Mouse (Mus musculus) MEL (cell line): ENCODE data around the gene Olfr1055. TPM values are rescaled to one million over a fixed set of nuclear protein-coding genes. Genes with fewer than 3 reads are reported as not detected.
"Not testable (repeated sequence)": the region's sequence is repeated elsewhere in the genome, so short reads cannot be mapped to it uniquely, and the experiment has no call there.

Experiments
- DNase-seq: peaks from one replicate; pipeline ENCODE4 v3.0.0; 2011; ENCODE audit warnings: low read depth, low spot score
- H3K27ac ChIP-seq: 2 replicates; pipeline ENCODE4 v1.5.1; 2012; ENCODE audit warnings: low read depth, mild to moderate bottlenecking, control low read depth, low read length, moderate library complexity; ENCODE audit not compliant: control insufficient read depth
- H3K27me3 ChIP-seq, 2 experiments: fragments of 150-350 bp in 1 of 2; sonication (generic) in 1 of 2; 2 replicates each; pipeline ENCODE4 v1.6.1; 2012; ENCODE audit warnings: low read length in 2 of 2, mild to moderate bottlenecking in 2 of 2, improper control_type of control experiment in 1 of 2, moderate library complexity in 1 of 2; ENCODE audit not compliant: insufficient read depth in 2 of 2, control insufficient read depth in 1 of 2
- H3K36me3 ChIP-seq, 2 experiments: 2 replicates each; pipeline ENCODE4 v1.6.1; 2012 to 2014; ENCODE audit warnings: low read length in 2 of 2, improper control_type of control experiment in 1 of 2, inconsistent platforms in 1 of 2, mild to moderate bottlenecking in 1 of 2; ENCODE audit not compliant: insufficient read depth in 2 of 2, control insufficient read depth in 1 of 2
- H3K4me1 ChIP-seq, 2 experiments: fragments of 150-350 bp in 1 of 2; sonication (generic) in 1 of 2; 2 replicates each; pipeline ENCODE4 v1.6.1; 2012; ENCODE audit warnings: low read length in 2 of 2, improper control_type of control experiment in 1 of 2, mild to moderate bottlenecking in 1 of 2; ENCODE audit not compliant: insufficient read depth in 2 of 2, control insufficient read depth in 1 of 2
- H3K4me3 ChIP-seq, 2 experiments: fragments of 150-350 bp in 1 of 2; sonication (generic) in 1 of 2; 2 replicates each; pipeline ENCODE4 v1.5.1; 2012; ENCODE audit warnings: low read depth in 2 of 2, low read length in 2 of 2, mild to moderate bottlenecking in 2 of 2, moderate library complexity in 2 of 2, control low read depth in 1 of 2, improper control_type of control experiment in 1 of 2; ENCODE audit not compliant: control insufficient read depth in 1 of 2, insufficient read depth in 1 of 2
- H3K79me2 ChIP-seq: 2 replicates; pipeline ENCODE4 v1.6.1; 2012; ENCODE audit warnings: mild to moderate bottlenecking, low read length, moderate library complexity; ENCODE audit not compliant: control insufficient read depth, poor library complexity, insufficient read depth
- H3K9ac ChIP-seq: 2 replicates; pipeline ENCODE4 v1.6.1; 2012; ENCODE audit warnings: low read depth, mild to moderate bottlenecking, control low read depth, low read length, moderate library complexity; ENCODE audit not compliant: control insufficient read depth, poor library complexity, severe bottlenecking
- H3K9me3 ChIP-seq: fragments of 150-350 bp; sonication (generic); replicated peaks from 2 replicates; pipeline ENCODE4 v1.6.1; 2012; ENCODE audit warnings: mild to moderate bottlenecking, low read length, improper control_type of control experiment, moderate library complexity; ENCODE audit not compliant: insufficient read depth
- CHD2 ChIP-seq: IDR thresholded peaks from 2 replicates; pipeline ENCODE4 v1.6.1; 2011; ENCODE audit warnings: low read length, improper control_type of control experiment
- CTCF ChIP-seq, 3 experiments: IDR thresholded peaks in 2 of 3; conservative IDR thresholded peaks in 1 of 3; 2 replicates each; pipeline ENCODE4 v1.5.1; 2011 to 2012; ENCODE audit warnings: low read length in 3 of 3, low read depth in 2 of 3, mild to moderate bottlenecking in 2 of 3, improper control_type of control experiment in 1 of 3, inconsistent platforms in 1 of 3, mixed read lengths in 1 of 3, moderate library complexity in 1 of 3; ENCODE audit not compliant: control insufficient read depth in 1 of 3, insufficient read depth in 1 of 3, poor library complexity in 1 of 3, severe bottlenecking in 1 of 3
- HCFC1 ChIP-seq: IDR thresholded peaks from 2 replicates; pipeline ENCODE4 v1.6.1; 2012; ENCODE audit warnings: low read depth, mild to moderate bottlenecking, inconsistent platforms, low read length, improper control_type of control experiment, moderate library complexity
- MEF2A ChIP-seq: IDR thresholded peaks from 2 replicates; pipeline ENCODE4 v1.6.1; 2014; ENCODE audit warnings: low read depth, mild to moderate bottlenecking, inconsistent platforms, low read length, improper control_type of control experiment; ENCODE audit not compliant: poor library complexity, insufficient replicate concordance, severe bottlenecking; ENCODE audit errors: extremely low read depth
- MXI1 ChIP-seq: IDR thresholded peaks from 2 replicates; pipeline ENCODE4 v1.6.1; 2011; ENCODE audit warnings: mild to moderate bottlenecking, low read depth, low read length, improper control_type of control experiment
- RCOR1 ChIP-seq: IDR thresholded peaks from 2 replicates; pipeline ENCODE4 v1.6.1; 2012; ENCODE audit warnings: low read depth, mild to moderate bottlenecking, inconsistent platforms, low read length, improper control_type of control experiment
- SIN3A ChIP-seq: IDR thresholded peaks from 2 replicates; pipeline ENCODE4 v1.6.1; 2012; ENCODE audit warnings: low read length, improper control_type of control experiment, inconsistent platforms
- SMC3 ChIP-seq: IDR thresholded peaks from 2 replicates; pipeline ENCODE4 v1.6.1; 2011; ENCODE audit warnings: low read depth, low read length, improper control_type of control experiment
- TCF12 ChIP-seq: IDR thresholded peaks from 2 replicates; pipeline ENCODE4 v1.6.1; 2014; ENCODE audit warnings: low read depth, mild to moderate bottlenecking, inconsistent platforms, low read length, improper control_type of control experiment, moderate library complexity
- ZC3H11A ChIP-seq: IDR thresholded peaks from 2 replicates; pipeline ENCODE4 v1.6.1; 2012; ENCODE audit warnings: low read depth, mild to moderate bottlenecking, inconsistent platforms, low read length, improper control_type of control experiment
- polyA plus RNA-seq, 2 experiments: library from polyadenylated mRNA; stranded (reverse) in 1 of 2; unstranded in 1 of 2; fragments of >175 nt in 1 of 2; fragments of >200 nt in 1 of 2; gene quantifications; 2 replicates each; pipeline versions ENCODE4 v1.2.1 to v1.2.4; 2012; ENCODE audit warnings: low replicate concordance in 2 of 2, low read depth in 1 of 2; ENCODE audit not compliant: insufficient read length in 2 of 2, insufficient read depth in 1 of 2, missing spikeins in 1 of 2
- total RNA-seq: library from RNA; depleted of rRNA; stranded (reverse); fragments of 300-350 nt; gene quantifications from 2 replicates; pipeline ENCODE4 v1.2.3, GENCODE M21; 2012

Gene Olfr1055
- total and polyA plus RNA-seq, 3 experiments = 0.65 TPM; not detected in 2

DNA sequence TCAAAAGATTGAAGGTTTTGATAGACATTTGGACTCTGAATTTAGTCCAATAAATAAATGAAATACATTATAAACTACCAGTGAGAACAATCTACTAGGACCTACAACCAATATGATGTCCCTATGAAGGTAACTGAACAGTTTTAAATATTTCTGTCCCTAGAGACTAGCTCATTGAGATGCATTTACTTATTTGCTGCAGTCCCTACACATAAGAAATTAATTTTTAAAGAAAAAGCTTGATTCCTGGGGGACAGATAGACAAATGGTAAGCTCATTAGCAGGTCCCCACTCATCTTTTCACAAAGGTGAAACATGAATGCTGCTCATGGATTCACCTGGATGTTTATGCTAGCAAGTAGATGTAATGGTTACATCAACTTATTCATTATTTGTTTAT, 28.2 kb upstream of the Olfr1055 start, which contains the start of gene Olfr1057:
Gene Olfr1057 (minus strand): TSS at position 101 of the 400 bp plus-strand sequence.
- no peaks in the 10 kb centered on the region for H3K4me1 ChIP-seq
- no peak within 1 kb of the TSS for H3K4me3 ChIP-seq
- DNase-seq = no peak
- H3K9me3 ChIP-seq = no peaks in the 10 kb centered on the region
- H3K9ac ChIP-seq = no peak within 1 kb of the TSS
- H3K36me3 ChIP-seq = no peaks in the 10 kb centered on the region
- no peak within 1 kb of the TSS for H3K27ac ChIP-seq
- H3K79me2 ChIP-seq = no peaks in the 10 kb centered on the region
- no peaks in the 10 kb centered on the region for H3K27me3 ChIP-seq
- TF ChIP-seq MXI1 = no peak
- TF ChIP-seq RCOR1 = no peak
- TF ChIP-seq, all 39 proteins: peak for 0

DNA sequence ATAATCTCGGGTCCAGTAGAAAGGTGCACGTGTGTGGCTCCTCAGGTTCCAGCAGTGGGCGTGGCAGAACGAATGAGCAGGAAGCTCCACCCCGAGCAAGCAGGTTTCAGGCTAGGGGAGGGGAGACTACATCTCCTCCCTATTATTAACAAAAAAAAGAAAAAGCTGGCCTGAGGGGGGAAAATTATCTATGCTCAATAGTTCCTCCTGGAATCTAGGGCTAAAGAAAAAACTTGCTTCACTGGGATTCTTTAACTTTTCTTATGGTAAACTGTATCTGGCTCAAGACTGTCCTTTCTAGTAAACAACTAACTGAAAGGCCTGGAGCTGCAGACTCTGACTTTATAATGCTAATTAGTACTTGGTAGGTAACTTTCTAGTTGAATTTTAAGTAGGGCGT, 16.3 kb upstream of the Olfr1055 start:
- not testable (repeated sequence) for DNase-seq, H3K9ac ChIP-seq, H3K79me2 ChIP-seq

DNA sequence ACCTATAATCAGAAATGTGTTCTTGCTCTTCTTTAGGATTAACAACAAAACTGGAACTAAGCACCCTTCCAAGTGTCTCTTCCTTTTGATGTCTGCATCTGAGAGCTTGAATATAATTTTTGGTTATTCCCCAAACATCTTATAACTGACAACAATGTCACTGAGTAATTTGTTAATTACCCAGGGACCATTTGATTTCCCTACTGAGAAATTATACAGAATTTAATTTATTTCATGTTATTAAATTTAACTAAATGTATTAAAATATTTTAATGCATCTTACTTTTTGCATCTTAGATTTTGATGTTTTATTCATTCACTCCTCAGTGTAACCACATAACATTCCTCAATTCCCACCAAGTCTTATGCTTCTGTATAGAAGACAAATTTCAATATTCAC, 12.3 kb upstream of the Olfr1055 start, which contains the start of gene Olfr1056:
Gene Olfr1056 (minus strand): TSS at position 101 of the 400 bp plus-strand sequence.
- TF ChIP-seq SIN3A (no peak), MEF2A (no peak), ZC3H11A (no peak), SMC3 (no peak), HCFC1 (no peak), CHD2 (no peak), CTCF (IDR thresholded peaks at IDR 0.05 in 2 of 3, conservative IDR thresholded peaks at IDR 0.05 in 1 of 3; ENCODE audit: control insufficient read depth in 1 of 3, insufficient read depth in 1 of 3, low read depth in 2 of 3, low read length in 3 of 3, poor library complexity in 1 of 3, severe bottlenecking in 1 of 3) (no peak), TCF12 (no peak)
- H3K4me3 ChIP-seq = no peak within 1 kb of the TSS
- no peak within 1 kb of the TSS for H3K9ac ChIP-seq
- DNase-seq = no peak
- no peaks in the 10 kb centered on the region for H3K27me3 ChIP-seq
- no peaks in the 10 kb centered on the region for H3K79me2 ChIP-seq
- no peak within 1 kb of the TSS for H3K27ac ChIP-seq
- H3K9me3 ChIP-seq = no peaks in the 10 kb centered on the region
- no peaks in the 10 kb centered on the region for H3K4me1 ChIP-seq
- no peaks in the 10 kb centered on the region for H3K36me3 ChIP-seq

More for the DNA sequence above, 16.3 kb upstream of the Olfr1055 start:
- H3K27me3 ChIP-seq, H3K4me3 ChIP-seq, H3K4me1 ChIP-seq, H3K27ac ChIP-seq, H3K36me3 ChIP-seq, H3K9me3 ChIP-seq: not testable (repeated sequence)

DNA sequence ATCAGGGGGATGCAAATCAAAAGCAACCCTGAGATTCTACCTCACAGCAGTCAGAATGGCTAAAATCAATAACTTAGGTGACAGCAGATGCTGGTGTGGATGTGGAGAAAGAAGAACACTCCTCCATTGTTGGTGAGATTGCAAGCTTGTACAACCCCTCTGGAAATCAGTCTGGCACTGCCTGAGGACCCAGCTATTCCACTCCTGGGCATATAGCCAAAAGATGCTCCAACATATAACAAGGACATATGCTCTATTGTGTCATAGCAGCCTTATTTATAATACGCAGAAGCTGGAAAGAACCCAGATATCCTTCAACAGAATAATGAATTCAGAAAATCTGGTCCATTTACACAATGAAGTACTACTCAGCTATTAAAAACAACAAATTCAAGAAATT, 1.7 kb upstream of the Olfr1055 start:
- not testable (repeated sequence) for H3K36me3 ChIP-seq, H3K79me2 ChIP-seq, H3K4me3 ChIP-seq, H3K27me3 ChIP-seq, H3K4me1 ChIP-seq, H3K9ac ChIP-seq, H3K27ac ChIP-seq, DNase-seq, H3K9me3 ChIP-seq
